Mouse (Mus musculus): ENCODE measurements around the gene Eif2b2.

Gene Eif2b2

GRCm38 (mm10) chr12:85237553-85237952 lies 18.3 kb downstream of the Eif2b2 start:
- no peak for DNase-seq (ENCODE audit: extremely low spot score, low read depth, low spot score)

GRCm38 (mm10) chr12:85252083-85252482 lies 32.8 kb downstream of the Eif2b2 start:
- no peak for DNase-seq (ENCODE audit: extremely low spot score, low read depth, low spot score)

- DNase-seq (ENCODE audit: extremely low spot score, low read depth, low spot score): no peak
Measured at GRCm38 (mm10) chr12:85256074-85256751, 36.9 kb downstream of the Eif2b2 start.

GRCm38 (mm10) chr12:85257008-85257639 lies 37.8 kb downstream of the Eif2b2 start:
- no peak for DNase-seq (ENCODE audit: extremely low spot score, low read depth, low spot score)

GRCm38 (mm10) chr12:85262489-85262888 lies 43.2 kb downstream of the Eif2b2 start:
- no peak for DNase-seq (ENCODE audit: extremely low spot score, low read depth, low spot score)

GRCm38 (mm10) chr12:85263190-85263589 lies 43.9 kb downstream of the Eif2b2 start:
- no peak for DNase-seq (ENCODE audit: extremely low spot score, low read depth, low spot score)

GRCm38 (mm10) chr12:85264531-85264930 lies 45.2 kb downstream of the Eif2b2 start:
- DNase-seq (ENCODE audit: extremely low spot score, low read depth, low spot score): no peak

GRCm38 (mm10) chr12:85264940-85265339 lies 45.7 kb downstream of the Eif2b2 start:
- DNase-seq (ENCODE audit: extremely low spot score, low read depth, low spot score): no peak

- no peak for DNase-seq (ENCODE audit: extremely low spot score, low read depth, low spot score)
Measured at GRCm38 (mm10) chr12:85266248-85266647, 47.0 kb downstream of the Eif2b2 start.

- no peak for DNase-seq (ENCODE audit: extremely low spot score, low read depth, low spot score)
Measured at GRCm38 (mm10) chr12:85269821-85270220, 50.5 kb downstream of the Eif2b2 start.

- peak; percentile 71 for DNase-seq (ENCODE audit: extremely low spot score, low read depth, low spot score)
Measured at GRCm38 (mm10) chr12:85270319-85270718, 51.0 kb downstream of the Eif2b2 start, which contains the start of gene Mlh3. Gene Mlh3 (minus strand): TSS chr12:85270599.

- DNase-seq (ENCODE audit: extremely low spot score, low read depth, low spot score): no peak
Measured at GRCm38 (mm10) chr12:85271132-85271842, 52.0 kb downstream of the Eif2b2 start.

GRCm38 (mm10) chr12:85271843-85272206 lies 52.5 kb downstream of the Eif2b2 start:
- DNase-seq (ENCODE audit: extremely low spot score, low read depth, low spot score): no peak

GRCm38 (mm10) chr12:85273508-85273907 lies 54.2 kb downstream of the Eif2b2 start:
- DNase-seq (ENCODE audit: extremely low spot score, low read depth, low spot score): no peak

Measured in hindlimb bud, embryonic 11.5 days (tissue).